Mouse (Mus musculus): Measurements from ENCODE around the gene Reln. TPM values are rescaled to one million over a fixed set of nuclear protein-coding genes. Genes with fewer than 3 reads are reported as not detected.

Reln gene
- polyA plus RNA-seq, 1 experiment from 2014 or later, result 2.8 TPM

DNA sequence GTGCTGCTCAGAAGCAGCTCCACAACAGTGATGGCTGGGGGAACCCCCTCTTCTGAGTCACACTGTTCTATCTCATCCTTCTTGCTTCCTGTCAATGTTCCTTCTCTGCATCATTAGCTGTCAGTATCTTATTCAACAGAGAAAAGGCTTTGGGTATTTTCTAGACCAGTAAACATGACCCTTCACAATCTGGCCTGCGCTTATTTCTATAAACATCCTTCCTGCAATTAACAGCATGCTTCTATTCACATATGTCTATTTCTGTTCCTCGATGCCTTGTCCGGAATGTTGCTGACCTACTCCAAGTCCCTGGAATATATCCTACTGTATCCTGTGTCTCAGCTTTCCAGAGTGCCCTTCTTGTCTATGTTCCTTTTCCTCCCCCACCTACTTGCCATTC is 89.2 kb downstream of the Reln start:
- Histone ChIP-seq H3K9me3 (ENCODE audit: control insufficient read depth, low read length) (no peaks in the 10 kb centered on the region), H3K4me3 (ENCODE audit: control insufficient read depth in 1 of 2, insufficient read depth in 1 of 2, low read depth in 1 of 2, low read length in 2 of 2) (no peak overlapping the region), H3K27ac (replicated peaks in 1 of 2; ENCODE audit: control insufficient read depth in 1 of 2, insufficient read depth in 1 of 2, low read depth in 2 of 2, low read length in 2 of 2) (no peak overlapping the region), H3K9ac (ENCODE audit: low read length) (no peak overlapping the region), H3K36me3 (ENCODE audit: control insufficient read depth, insufficient read depth, low read length) (no peaks in the 10 kb centered on the region), H3K27me3 (ENCODE audit: control insufficient read depth, insufficient read depth, low read length) (no peaks in the 10 kb centered on the region), H3K4me2 (ENCODE audit: low read length) (no peak overlapping the region), H3K4me1 (ENCODE audit: control insufficient read depth in 2 of 2, insufficient read depth in 2 of 2, low read length in 2 of 2) (no peaks in the 10 kb centered on the region)
- WGBS, result 76% methylated on average over 3 of the region's 3 CpGs
- no peak for ATAC-seq (ENCODE audit: insufficient number of reproducible peaks, insufficient read depth, low FRiP score, low read depth)

DNA sequence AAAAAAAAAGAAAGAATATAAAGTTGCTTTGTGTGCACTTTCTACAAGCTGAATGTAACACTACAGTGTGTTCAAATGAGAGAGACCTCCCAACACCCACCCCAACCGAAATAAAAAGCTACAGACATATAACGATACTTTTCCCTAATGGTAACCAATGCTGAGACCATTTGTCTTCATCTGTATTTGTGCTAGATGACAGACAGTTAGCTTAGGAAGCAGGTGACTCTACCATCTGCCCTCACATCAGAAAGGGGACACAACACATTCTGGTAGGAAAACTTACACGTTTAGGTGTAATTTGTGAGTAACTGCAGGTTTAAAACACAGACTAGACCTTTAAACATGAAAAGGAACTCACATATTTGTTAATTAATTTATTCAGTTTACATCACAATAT is 90.6 kb downstream of the Reln start:
- WGBS, result 73% methylated on average over 3 of the region's 3 CpGs

GRCm38 (mm10) chr5:22253318-22253717 is 91.2 kb downstream of the Reln start:
- no peak overlapping the region for H3K27ac ChIP-seq (replicated peaks in 1 of 2; ENCODE audit: control insufficient read depth in 1 of 2, insufficient read depth in 1 of 2, low read depth in 2 of 2, low read length in 2 of 2)
- H3K4me3 ChIP-seq (ENCODE audit: control insufficient read depth in 1 of 2, insufficient read depth in 1 of 2, low read depth in 1 of 2, low read length in 2 of 2), result no peak overlapping the region
- no peaks in the 10 kb centered on the region for H3K36me3 ChIP-seq (ENCODE audit: control insufficient read depth, insufficient read depth, low read length)
- H3K4me2 ChIP-seq (ENCODE audit: low read length), result no peak overlapping the region
- WGBS, result 87% methylated on average over 6 of the region's 6 CpGs
- no peak for ATAC-seq (ENCODE audit: insufficient number of reproducible peaks, insufficient read depth, low FRiP score, low read depth)
- H3K4me1 ChIP-seq (ENCODE audit: control insufficient read depth in 2 of 2, insufficient read depth in 2 of 2, low read length in 2 of 2), result no peaks in the 10 kb centered on the region
- H3K27me3 ChIP-seq (ENCODE audit: control insufficient read depth, insufficient read depth, low read length), result no peaks in the 10 kb centered on the region
- H3K9ac ChIP-seq (ENCODE audit: low read length), result no peak overlapping the region
- no peaks in the 10 kb centered on the region for H3K9me3 ChIP-seq (ENCODE audit: control insufficient read depth, low read length)

More for the DNA sequence above, 90.6 kb downstream of the Reln start:
- Histone ChIP-seq H3K4me1 (ENCODE audit: control insufficient read depth in 2 of 2, insufficient read depth in 2 of 2, low read length in 2 of 2) (no peaks in the 10 kb centered on the region), H3K27ac (replicated peaks in 1 of 2; ENCODE audit: control insufficient read depth in 1 of 2, insufficient read depth in 1 of 2, low read depth in 2 of 2, low read length in 2 of 2) (no peak overlapping the region), H3K36me3 (ENCODE audit: control insufficient read depth, insufficient read depth, low read length) (no peaks in the 10 kb centered on the region), H3K27me3 (ENCODE audit: control insufficient read depth, insufficient read depth, low read length) (no peaks in the 10 kb centered on the region), H3K4me3 (ENCODE audit: control insufficient read depth in 1 of 2, insufficient read depth in 1 of 2, low read depth in 1 of 2, low read length in 2 of 2) (no peak overlapping the region), H3K9ac (ENCODE audit: low read length) (no peak overlapping the region), H3K9me3 (ENCODE audit: control insufficient read depth, low read length) (no peaks in the 10 kb centered on the region), H3K4me2 (ENCODE audit: low read length) (no peak overlapping the region)
- no peak for ATAC-seq (ENCODE audit: insufficient number of reproducible peaks, insufficient read depth, low FRiP score, low read depth)

GRCm38 (mm10) chr5:22247850-22248249 is 96.7 kb downstream of the Reln start:
- no peaks in the 10 kb centered on the region for H3K9me3 ChIP-seq (ENCODE audit: control insufficient read depth, low read length)
- H3K4me2 ChIP-seq (ENCODE audit: low read length), result no peak overlapping the region
- no peak overlapping the region for H3K27ac ChIP-seq (replicated peaks in 1 of 2; ENCODE audit: control insufficient read depth in 1 of 2, insufficient read depth in 1 of 2, low read depth in 2 of 2, low read length in 2 of 2)
- no peaks in the 10 kb centered on the region for H3K27me3 ChIP-seq (ENCODE audit: control insufficient read depth, insufficient read depth, low read length)
- no peak overlapping the region for H3K9ac ChIP-seq (ENCODE audit: low read length)
- H3K36me3 ChIP-seq (ENCODE audit: control insufficient read depth, insufficient read depth, low read length), result no peaks in the 10 kb centered on the region
- H3K4me1 ChIP-seq (ENCODE audit: control insufficient read depth in 2 of 2, insufficient read depth in 2 of 2, low read length in 2 of 2), result no peaks in the 10 kb centered on the region
- WGBS, result 70% methylated on average over 6 of the region's 6 CpGs
- no peak for ATAC-seq (ENCODE audit: insufficient number of reproducible peaks, insufficient read depth, low FRiP score, low read depth)
- H3K4me3 ChIP-seq (ENCODE audit: control insufficient read depth in 1 of 2, insufficient read depth in 1 of 2, low read depth in 1 of 2, low read length in 2 of 2), result no peak overlapping the region

- ATAC-seq (ENCODE audit: insufficient number of reproducible peaks, insufficient read depth, low FRiP score, low read depth), result no peak
- H3K9ac ChIP-seq (ENCODE audit: low read length), result no peak overlapping the region
- H3K4me1 ChIP-seq (ENCODE audit: control insufficient read depth in 2 of 2, insufficient read depth in 2 of 2, low read length in 2 of 2), result no peaks in the 10 kb centered on the region
- H3K4me2 ChIP-seq (ENCODE audit: low read length), result no peak overlapping the region
- H3K27ac ChIP-seq (replicated peaks in 1 of 2; ENCODE audit: control insufficient read depth in 1 of 2, insufficient read depth in 1 of 2, low read depth in 2 of 2, low read length in 2 of 2), result no peak overlapping the region
- no peaks in the 10 kb centered on the region for H3K9me3 ChIP-seq (ENCODE audit: control insufficient read depth, low read length)
- 72% methylated on average over 1 of the region's 1 CpGs for WGBS
- H3K36me3 ChIP-seq (ENCODE audit: control insufficient read depth, insufficient read depth, low read length), result no peaks in the 10 kb centered on the region
- no peaks in the 10 kb centered on the region for H3K27me3 ChIP-seq (ENCODE audit: control insufficient read depth, insufficient read depth, low read length)
- no peak overlapping the region for H3K4me3 ChIP-seq (ENCODE audit: control insufficient read depth in 1 of 2, insufficient read depth in 1 of 2, low read depth in 1 of 2, low read length in 2 of 2)
Measured at GRCm38 (mm10) chr5:22245056-22245455, 99.4 kb downstream of the Reln start.

GRCm38 (mm10) chr5:22243538-22243937 is 101.0 kb downstream of the Reln start:
- Histone ChIP-seq H3K9me3 (ENCODE audit: control insufficient read depth, low read length) (no peaks in the 10 kb centered on the region), H3K9ac (ENCODE audit: low read length) (no peak overlapping the region), H3K4me2 (ENCODE audit: low read length) (no peak overlapping the region), H3K4me1 (ENCODE audit: control insufficient read depth in 2 of 2, insufficient read depth in 2 of 2, low read length in 2 of 2) (no peaks in the 10 kb centered on the region), H3K36me3 (ENCODE audit: control insufficient read depth, insufficient read depth, low read length) (no peaks in the 10 kb centered on the region), H3K27ac (replicated peaks in 1 of 2; ENCODE audit: control insufficient read depth in 1 of 2, insufficient read depth in 1 of 2, low read depth in 2 of 2, low read length in 2 of 2) (no peak overlapping the region), H3K4me3 (ENCODE audit: control insufficient read depth in 1 of 2, insufficient read depth in 1 of 2, low read depth in 1 of 2, low read length in 2 of 2) (no peak overlapping the region), H3K27me3 (ENCODE audit: control insufficient read depth, insufficient read depth, low read length) (no peaks in the 10 kb centered on the region)
- 68% methylated on average over 2 of the region's 2 CpGs for WGBS
- no peak for ATAC-seq (ENCODE audit: insufficient number of reproducible peaks, insufficient read depth, low FRiP score, low read depth)

- ATAC-seq (ENCODE audit: insufficient number of reproducible peaks, insufficient read depth, low FRiP score, low read depth), result no peak
- no peak overlapping the region for H3K27ac ChIP-seq (replicated peaks in 1 of 2; ENCODE audit: control insufficient read depth in 1 of 2, insufficient read depth in 1 of 2, low read depth in 2 of 2, low read length in 2 of 2)
- H3K36me3 ChIP-seq (ENCODE audit: control insufficient read depth, insufficient read depth, low read length), result no peaks in the 10 kb centered on the region
- no peaks in the 10 kb centered on the region for H3K9me3 ChIP-seq (ENCODE audit: control insufficient read depth, low read length)
- no peak overlapping the region for H3K4me2 ChIP-seq (ENCODE audit: low read length)
- H3K27me3 ChIP-seq (ENCODE audit: control insufficient read depth, insufficient read depth, low read length), result no peaks in the 10 kb centered on the region
- no peaks in the 10 kb centered on the region for H3K4me1 ChIP-seq (ENCODE audit: control insufficient read depth in 2 of 2, insufficient read depth in 2 of 2, low read length in 2 of 2)
- 83% methylated on average over 4 of the region's 4 CpGs for WGBS
- no peak overlapping the region for H3K9ac ChIP-seq (ENCODE audit: low read length)
- H3K4me3 ChIP-seq (ENCODE audit: control insufficient read depth in 1 of 2, insufficient read depth in 1 of 2, low read depth in 1 of 2, low read length in 2 of 2), result no peak overlapping the region
Measured at GRCm38 (mm10) chr5:22241560-22241959, 102.9 kb downstream of the Reln start.

DNA sequence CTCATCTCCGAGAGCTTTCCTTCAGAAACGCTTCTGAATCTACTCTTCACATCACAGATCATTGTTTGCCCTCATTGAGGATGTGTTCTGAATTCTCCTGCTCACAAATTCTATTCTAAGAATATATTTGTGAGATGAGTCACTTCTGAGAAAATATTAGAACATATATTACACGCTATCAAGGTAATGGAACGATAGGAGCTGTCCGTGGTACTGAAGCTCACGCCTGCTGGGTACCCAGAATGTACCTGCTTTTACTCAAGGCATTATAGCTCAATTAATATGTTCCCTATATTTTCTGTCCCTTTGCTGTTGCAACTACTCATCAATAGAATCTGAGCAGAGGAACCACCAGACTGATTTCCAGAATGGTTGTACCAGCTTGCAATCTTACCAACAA is 107.7 kb downstream of the Reln start:
- Histone ChIP-seq H3K4me1 (ENCODE audit: control insufficient read depth in 2 of 2, insufficient read depth in 2 of 2, low read length in 2 of 2) (no peaks in the 10 kb centered on the region), H3K4me2 (ENCODE audit: low read length) (no peak overlapping the region), H3K27me3 (ENCODE audit: control insufficient read depth, insufficient read depth, low read length) (no peaks in the 10 kb centered on the region), H3K36me3 (ENCODE audit: control insufficient read depth, insufficient read depth, low read length) (no peaks in the 10 kb centered on the region), H3K9me3 (ENCODE audit: control insufficient read depth, low read length) (no peaks in the 10 kb centered on the region), H3K9ac (ENCODE audit: low read length) (no peak overlapping the region), H3K4me3 (ENCODE audit: control insufficient read depth in 1 of 2, insufficient read depth in 1 of 2, low read depth in 1 of 2, low read length in 2 of 2) (no peak overlapping the region), H3K27ac (replicated peaks in 1 of 2; ENCODE audit: control insufficient read depth in 1 of 2, insufficient read depth in 1 of 2, low read depth in 2 of 2, low read length in 2 of 2) (no peak overlapping the region)
- WGBS, result 67% methylated on average over 6 of the region's 6 CpGs
- ATAC-seq (ENCODE audit: insufficient number of reproducible peaks, insufficient read depth, low FRiP score, low read depth), result no peak
